Mouse (Mus musculus) ES-Bruce4 (cell line): ENCODE measurements around the gene AC124108.1.

Source experiments
- CTCF ChIP-seq: IDR thresholded peaks from one replicate; pipeline ENCODE4 v1.8.1; 2011; ENCODE audit warnings: low read depth, low read length
- EP300 ChIP-seq: IDR thresholded peaks from 2 replicates; pipeline ENCODE4 v1.6.1; 2011; ENCODE audit warnings: low read depth, low read length; ENCODE audit not compliant: insufficient read depth
- POLR2A ChIP-seq: IDR thresholded peaks from one replicate; pipeline ENCODE4 v1.8.1; 2011; ENCODE audit warnings: low read length; ENCODE audit not compliant: insufficient read depth

- no peak for TF ChIP-seq CTCF
- no peak for TF ChIP-seq POLR2A
- no peak for TF ChIP-seq EP300
These were observed 26.3 kb upstream of the AC124108.1 start for GRCm38 (mm10) chr1:132164780-132165518.
